14 mouse cellular contexts compared by ENCODE assay signal in genomic region chr5:46232780-46233179, GRCm38 (mm10).
"Had no signal": no experiment of that assay in that cellular context is flagged by ENCODE, and none has a peak within 500 bp of the region (broad histone marks: within the 10 kb centered on the region; RNA-seq: fewer than 3 reads in every experiment).

No protein-coding gene starts in this region.

- H3K9ac ChIP-seq: limb, embryonic 12.5 days; liver, embryonic 13.5 days; liver, postnatal 0 days; lung, embryonic 15.5 days; midbrain, embryonic 15.5 days had no signal

- H3K27me3 ChIP-seq: limb, embryonic 12.5 days; liver, embryonic 13.5 days; lung, embryonic 15.5 days; megakaryocyte, embryonic 14.5 days; midbrain, embryonic 15.5 days had no signal

- ATAC-seq: liver, postnatal 0 days; midbrain, embryonic 15.5 days had no signal

- H3K4me2 ChIP-seq: limb, embryonic 12.5 days; liver, embryonic 13.5 days; lung, embryonic 15.5 days; midbrain, embryonic 15.5 days had no signal

- DNase-seq: kidney, adult 18-20 months; kidney, postnatal 10 days; kidney, postnatal 4 days; liver; liver, embryonic 13.5 days; liver, postnatal 0 days; lung, postnatal 14 days; thymus, postnatal 36 days had no signal

- H3K4me3 ChIP-seq: layer of hippocampus, adult 2 months; limb, embryonic 12.5 days; liver, embryonic 13.5 days; lung, embryonic 15.5 days; megakaryocyte, embryonic 14.5 days; midbrain, embryonic 15.5 days had no signal

- H3K9me3 ChIP-seq: limb, embryonic 12.5 days; liver, embryonic 13.5 days; lung, embryonic 15.5 days; megakaryocyte, embryonic 14.5 days; midbrain, embryonic 15.5 days had no signal

- H3K4me1 ChIP-seq: limb, embryonic 12.5 days; liver, embryonic 13.5 days; lung, embryonic 15.5 days; megakaryocyte, embryonic 14.5 days had no signal

- H3K27ac ChIP-seq: layer of hippocampus, adult 2 months; limb, embryonic 12.5 days; liver, embryonic 13.5 days; lung, embryonic 15.5 days; macrophage; midbrain, embryonic 15.5 days had no signal

- H3K36me3 ChIP-seq: limb, embryonic 12.5 days; liver, embryonic 13.5 days; lung, embryonic 15.5 days; midbrain, embryonic 15.5 days had no signal
